Mouse (Mus musculus) cerebellum, adult 2 months (tissue): ENCODE data around the gene Mpp3.

Experiments used
- CTCF ChIP-seq: fragments of 200-500 bp; IDR thresholded peaks from 2 replicates; pipeline ENCODE4 v1.5.1; 2011; ENCODE audit warnings: low read depth, mild to moderate bottlenecking, control low read depth, low read length, moderate library complexity, borderline replicate concordance; ENCODE audit not compliant: insufficient read depth
- POLR2A ChIP-seq: fragments of 200-500 bp; IDR thresholded peaks from 2 replicates; pipeline ENCODE4 v1.6.1; 2011; ENCODE audit warnings: low read length, control low read depth, borderline replicate concordance; ENCODE audit not compliant: insufficient read depth

GRCm38 (mm10) chr11:102024875-102025274 lies 3.4 kb downstream of the Mpp3 start:
- no peak for TF ChIP-seq CTCF
- TF ChIP-seq POLR2A: no peak
